Mouse (Mus musculus): ENCODE results near the gene Sema3c. TPM values are rescaled to one million over a fixed set of nuclear protein-coding genes. Genes with fewer than 3 reads are reported as not detected.

The Sema3c gene
- total and polyA plus RNA-seq, 2 experiments from 2014 or later: 12.8 to 26.8 TPM

GRCm38 (mm10) chr5:17628606-17629005 lies 54.5 kb downstream of the Sema3c start:
- Histone ChIP-seq H3K4me1 (ENCODE audit: insufficient read depth, low read length) (no peaks in the 10 kb centered on the region), H3K9ac (replicated peaks; ENCODE audit: low read length, poor library complexity, severe bottlenecking) (no peak overlapping the region), H3K4me3 (ENCODE audit: low read depth, low read length) (no peak overlapping the region), H3K27me3 (ENCODE audit: insufficient read depth, low read length) (no peaks in the 10 kb centered on the region), H3K4me2 (ENCODE audit: low read depth, low read length, poor library complexity, severe bottlenecking) (no peak overlapping the region), H3K36me3 (ENCODE audit: insufficient read depth, low read length) (no peaks in the 10 kb centered on the region), H3K9me3 (ENCODE audit: low read length) (no peaks in the 10 kb centered on the region), H3K27ac (ENCODE audit: low read depth, low read length) (no peak overlapping the region)
- WGBS: 20% methylated on average over 1 of the region's 1 CpGs
- no peak for ATAC-seq (ENCODE audit: low FRiP score)
- TF ChIP-seq CTCF (IDR thresholded peaks at IDR 0.05): no peak
- no peak for DNase-seq (ENCODE audit: low spot score)

GRCm38 (mm10) chr5:17629599-17629998 lies 55.5 kb downstream of the Sema3c start:
- TF ChIP-seq CTCF (IDR thresholded peaks at IDR 0.05): no peak
- H3K27me3 ChIP-seq (ENCODE audit: insufficient read depth, low read length): no peaks in the 10 kb centered on the region

GRCm38 (mm10) chr5:17639519-17639918 lies 65.4 kb downstream of the Sema3c start:
- H3K27me3 ChIP-seq (ENCODE audit: insufficient read depth, low read length): no peaks in the 10 kb centered on the region
- TF ChIP-seq CTCF (IDR thresholded peaks at IDR 0.05): no peak
- H3K4me3 ChIP-seq (ENCODE audit: low read depth, low read length): no peak overlapping the region
- no peak overlapping the region for H3K9ac ChIP-seq (replicated peaks; ENCODE audit: low read length, poor library complexity, severe bottlenecking)
- H3K36me3 ChIP-seq (ENCODE audit: insufficient read depth, low read length): no peaks in the 10 kb centered on the region
- H3K27ac ChIP-seq (ENCODE audit: low read depth, low read length): no peak overlapping the region
- WGBS: 92% methylated on average over 3 of the region's 3 CpGs
- H3K9me3 ChIP-seq (ENCODE audit: low read length): no peaks in the 10 kb centered on the region
- ATAC-seq (ENCODE audit: low FRiP score) (no peak), DNase-seq (ENCODE audit: low spot score) (no peak)
- no peak overlapping the region for H3K4me2 ChIP-seq (ENCODE audit: low read depth, low read length, poor library complexity, severe bottlenecking)
- H3K4me1 ChIP-seq (ENCODE audit: insufficient read depth, low read length): no peaks in the 10 kb centered on the region

More at GRCm38 (mm10) chr5:17629599-17629998, 55.5 kb downstream of the Sema3c start:
- ATAC-seq (ENCODE audit: low FRiP score) (no peak), DNase-seq (ENCODE audit: low spot score) (no peak)
- H3K4me3 ChIP-seq (ENCODE audit: low read depth, low read length): no peak overlapping the region
- no peaks in the 10 kb centered on the region for H3K4me1 ChIP-seq (ENCODE audit: insufficient read depth, low read length)
- H3K36me3 ChIP-seq (ENCODE audit: insufficient read depth, low read length): no peaks in the 10 kb centered on the region
- WGBS: 72% methylated on average over 3 of the region's 3 CpGs
- H3K9me3 ChIP-seq (ENCODE audit: low read length): no peaks in the 10 kb centered on the region
- H3K9ac ChIP-seq (replicated peaks; ENCODE audit: low read length, poor library complexity, severe bottlenecking): no peak overlapping the region
- no peak overlapping the region for H3K27ac ChIP-seq (ENCODE audit: low read depth, low read length)
- no peak overlapping the region for H3K4me2 ChIP-seq (ENCODE audit: low read depth, low read length, poor library complexity, severe bottlenecking)

- no peak for TF ChIP-seq CTCF (IDR thresholded peaks at IDR 0.05)
- H3K4me1 ChIP-seq (ENCODE audit: insufficient read depth, low read length): no peaks in the 10 kb centered on the region
- ATAC-seq (ENCODE audit: low FRiP score) (peak; percentile 60; the same call in 1 of the 2 replicates), DNase-seq (ENCODE audit: low spot score) (peak; percentile 17)
- no peaks in the 10 kb centered on the region for H3K36me3 ChIP-seq (ENCODE audit: insufficient read depth, low read length)
- no peaks in the 10 kb centered on the region for H3K9me3 ChIP-seq (ENCODE audit: low read length)
- 45% methylated on average over 7 of the region's 7 CpGs for WGBS
- no peak overlapping the region for H3K4me3 ChIP-seq (ENCODE audit: low read depth, low read length)
- no peak overlapping the region for H3K9ac ChIP-seq (replicated peaks; ENCODE audit: low read length, poor library complexity, severe bottlenecking)
- H3K27me3 ChIP-seq (ENCODE audit: insufficient read depth, low read length): no peaks in the 10 kb centered on the region
- no peak overlapping the region for H3K27ac ChIP-seq (ENCODE audit: low read depth, low read length)
- H3K4me2 ChIP-seq (ENCODE audit: low read depth, low read length, poor library complexity, severe bottlenecking): no peak overlapping the region
Observed at GRCm38 (mm10) chr5:17647643-17648226, 73.7 kb downstream of the Sema3c start.

GRCm38 (mm10) chr5:17648865-17649542 lies 74.9 kb downstream of the Sema3c start:
- H3K36me3 ChIP-seq (ENCODE audit: insufficient read depth, low read length): no peaks in the 10 kb centered on the region
- no peaks in the 10 kb centered on the region for H3K4me1 ChIP-seq (ENCODE audit: insufficient read depth, low read length)
- TF ChIP-seq CTCF (IDR thresholded peaks at IDR 0.05): no peak
- H3K4me3 ChIP-seq (ENCODE audit: low read depth, low read length): no peak overlapping the region
- no peaks in the 10 kb centered on the region for H3K27me3 ChIP-seq (ENCODE audit: insufficient read depth, low read length)
- H3K9me3 ChIP-seq (ENCODE audit: low read length): no peaks in the 10 kb centered on the region
- DNase-seq (ENCODE audit: low spot score) (peak; percentile 3), ATAC-seq (ENCODE audit: low FRiP score) (no peak)
- no peak overlapping the region for H3K27ac ChIP-seq (ENCODE audit: low read depth, low read length)
- H3K9ac ChIP-seq (replicated peaks; ENCODE audit: low read length, poor library complexity, severe bottlenecking): no peak overlapping the region
- 21% methylated on average over 1 of the region's 1 CpGs for WGBS
- no peak overlapping the region for H3K4me2 ChIP-seq (ENCODE audit: low read depth, low read length, poor library complexity, severe bottlenecking)

- no peaks in the 10 kb centered on the region for H3K4me1 ChIP-seq (ENCODE audit: insufficient read depth, low read length)
- H3K27ac ChIP-seq (ENCODE audit: low read depth, low read length): no peak overlapping the region
- H3K4me2 ChIP-seq (ENCODE audit: low read depth, low read length, poor library complexity, severe bottlenecking): no peak overlapping the region
- DNase-seq (ENCODE audit: low spot score) (no peak), ATAC-seq (ENCODE audit: low FRiP score) (peak; percentile 66; the same call in 1 of the 2 replicates)
- no peak overlapping the region for H3K4me3 ChIP-seq (ENCODE audit: low read depth, low read length)
- H3K9me3 ChIP-seq (ENCODE audit: low read length): no peaks in the 10 kb centered on the region
- no peak for TF ChIP-seq CTCF (IDR thresholded peaks at IDR 0.05)
- H3K27me3 ChIP-seq (ENCODE audit: insufficient read depth, low read length): no peaks in the 10 kb centered on the region
- 50% methylated on average over 3 of the region's 3 CpGs for WGBS
- H3K9ac ChIP-seq (replicated peaks; ENCODE audit: low read length, poor library complexity, severe bottlenecking): no peak overlapping the region
- no peaks in the 10 kb centered on the region for H3K36me3 ChIP-seq (ENCODE audit: insufficient read depth, low read length)
Observed at GRCm38 (mm10) chr5:17661223-17661622, 87.1 kb downstream of the Sema3c start.

Data from midbrain, postnatal 0 days (tissue).